Mouse (Mus musculus): ENCODE measurements at regions not wholly inside any gene's neighbourhood (a gene's known extent, or its start where the extent isn't known, plus 50 kb on each side); places are given as distances from the start of the nearest gene placed in this dataset.
"Not testable (repeated sequence)": the region's sequence is repeated elsewhere in the genome, so short reads cannot be mapped to it uniquely, and the experiment has no call there.

GRCm38 (mm10) chr12:113981613-113982012 lies 437.9 kb downstream of the Adam6a start:
- TF ChIP-seq POLR2A (IDR thresholded peaks at IDR 0.05; ENCODE audit: low read depth, low read length), result not testable (repeated sequence)
- peak; percentile 58; the same call in 1 of the 2 replicates for TF ChIP-seq CTCF (IDR thresholded peaks at IDR 0.05; ENCODE audit: extremely low read depth, insufficient read length, insufficient replicate concordance, low read depth, low read length)
